Mouse (Mus musculus): ENCODE results near the gene Ssbp3.

GRCm38 (mm10) chr4:107098375-107098774 lies 187.9 kb downstream of the Ssbp3 start:
- TF ChIP-seq CTCF (IDR thresholded peaks at IDR 0.05; ENCODE audit: borderline replicate concordance, insufficient read depth, low read length) (no peak), POLR2A (IDR thresholded peaks at IDR 0.05; ENCODE audit: low read depth, low read length) (no peak)
